Mouse (Mus musculus) kidney, adult 2 months (tissue): Measurements from ENCODE around the gene Ston2.

Experiments
- CTCF ChIP-seq: fragments of 200-500 bp; conservative IDR thresholded peaks from 2 replicates; pipeline ENCODE4 v1.5.1; 2011; ENCODE audit warnings: low read depth, mild to moderate bottlenecking, control low read depth, low read length, moderate library complexity, mixed read lengths; ENCODE audit not compliant: insufficient read depth, insufficient read length
- POLR2A ChIP-seq: fragments of 200-500 bp; IDR thresholded peaks from one replicate; pipeline ENCODE4 v1.6.1; 2011; ENCODE audit warnings: low read depth, low read length, control low read depth

DNA sequence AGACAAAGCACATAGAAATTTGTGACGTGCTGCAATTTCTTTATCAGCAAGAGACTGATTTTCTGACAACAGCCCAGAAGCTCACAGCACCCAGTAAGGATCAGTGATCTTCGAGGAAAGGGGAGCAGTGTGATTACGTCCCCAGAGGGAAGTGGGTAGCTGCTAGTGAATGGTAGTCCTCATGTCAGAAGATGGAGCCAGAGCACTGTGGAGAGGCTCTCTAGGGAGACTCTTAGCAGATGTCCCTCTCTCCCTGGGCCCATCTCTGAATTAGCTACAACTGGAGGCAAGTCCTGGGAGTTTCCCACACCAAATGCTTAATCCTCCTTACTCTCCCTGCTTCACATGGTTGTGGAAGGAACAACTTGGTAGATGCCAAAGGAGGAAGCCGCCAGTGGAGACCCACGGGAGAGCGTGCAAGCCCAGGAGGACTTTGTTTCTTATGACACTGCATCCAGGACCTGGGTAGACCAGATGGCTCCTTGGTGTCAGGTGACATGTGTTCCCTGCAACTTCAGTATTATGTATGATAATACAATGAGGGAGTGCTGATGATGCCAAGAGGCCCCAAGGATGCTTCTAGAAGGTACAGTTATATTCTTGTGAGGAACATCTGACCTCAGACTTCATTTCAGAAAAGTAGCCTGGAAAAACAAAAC lies 10.7 kb upstream of the Ston2 start:
- TF ChIP-seq POLR2A (no peak), CTCF (no peak)
